Mouse (Mus musculus) forebrain, embryonic 11.5 days (tissue): Measurements from ENCODE around the gene P4ha2. TPM values are rescaled to one million over a fixed set of nuclear protein-coding genes. Genes with fewer than 3 reads are reported as not detected.

Experiments
- ATAC-seq: fragments of 200-750 bp; cut with Nextera tagmentation; replicated peaks from 2 replicates; pipeline ENCODE4 v1.8.0; 2017; ENCODE audit warnings: moderate TSS enrichment; ENCODE audit not compliant: low FRiP score
- DNase-seq: peaks from one replicate; pipeline ENCODE4 v3.0.0-alpha.2; 2017; ENCODE audit warnings: low spot score
- H3K27ac ChIP-seq: fragments of 300-500 bp; sonication (generic); 2 replicates; pipeline ENCODE4 v1.5.1; 2014; ENCODE audit warnings: low read depth, low read length
- H3K27me3 ChIP-seq: fragments of 300-500 bp; sonication (generic); 2 replicates; pipeline ENCODE4 v1.6.1; 2014; ENCODE audit warnings: mild to moderate bottlenecking, low read length, mixed read lengths; ENCODE audit not compliant: control insufficient read depth, insufficient read depth
- H3K36me3 ChIP-seq: fragments of 300-500 bp; sonication (generic); 2 replicates; pipeline ENCODE4 v1.6.1; 2014; ENCODE audit warnings: mild to moderate bottlenecking, low read length, moderate library complexity, mixed read lengths; ENCODE audit not compliant: control insufficient read depth, insufficient read depth
- H3K4me1 ChIP-seq: fragments of 300-500 bp; sonication (generic); replicated peaks from 2 replicates; pipeline ENCODE4 v1.6.1; 2014; ENCODE audit warnings: low read length, mixed read lengths; ENCODE audit not compliant: control insufficient read depth, insufficient read depth
- H3K4me2 ChIP-seq: fragments of 300-500 bp; sonication (generic); 2 replicates; pipeline ENCODE4 v1.6.1; 2014; ENCODE audit warnings: low read depth, mild to moderate bottlenecking, low read length, moderate library complexity, mixed read lengths; ENCODE audit not compliant: severe bottlenecking
- H3K4me3 ChIP-seq: fragments of 300-500 bp; sonication (generic); 2 replicates; pipeline ENCODE4 v1.5.1; 2014; ENCODE audit warnings: low read depth, low read length
- H3K9ac ChIP-seq: fragments of 300-500 bp; sonication (generic); 2 replicates; pipeline ENCODE4 v1.6.1; 2014; ENCODE audit warnings: low read length
- H3K9me3 ChIP-seq: fragments of 300-500 bp; sonication (generic); 2 replicates; pipeline ENCODE4 v1.6.1; 2016; ENCODE audit warnings: low read length, mixed read lengths; ENCODE audit not compliant: control insufficient read depth
- WGBS: fragments of 180-500 bp; shearing (Covaris S2); extraction: QIAGEN DNeasy Blood & Tissue Kit; methylation state at CpG from one replicate; pipeline ENCODE4 v1.1.7; 2014; 5-methylcytosine and 5-hydroxymethylcytosine counted together
- polyA plus RNA-seq: library from polyadenylated mRNA; unstranded; fragments of >200 nt; fragmentation: Nextera tagmentation; extraction: Ambion mirVana; gene quantifications from 2 replicates; pipeline ENCODE4 v1.2.1, GENCODE M21; 2014

P4ha2 gene
- polyA plus RNA-seq, 1 experiment from 2014 or later, result 16.4 TPM

DNA sequence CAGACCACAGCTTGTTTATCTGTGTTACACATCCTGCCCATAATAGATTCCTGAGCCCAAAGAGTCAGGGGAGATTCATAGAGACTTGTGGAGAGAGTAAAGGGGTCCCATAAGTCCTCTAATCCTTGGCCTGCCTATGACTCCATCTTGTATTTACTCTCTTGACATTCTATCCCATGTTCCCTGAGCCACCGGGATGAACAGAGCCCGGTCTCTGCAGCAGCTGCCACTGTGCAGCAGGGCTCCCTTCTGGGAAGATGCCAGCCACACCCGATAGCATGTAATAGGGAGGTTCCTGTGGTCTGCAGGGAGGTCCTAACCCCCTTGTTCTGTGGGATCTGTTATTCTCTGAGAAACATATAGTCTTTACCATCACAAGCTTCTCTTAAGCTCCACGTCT is 16.5 kb downstream of the P4ha2 start:
- H3K4me2 ChIP-seq, result no peak overlapping the region
- 93% methylated on average over 4 of the region's 4 CpGs for WGBS
- H3K4me1 ChIP-seq, result peaks cover 5% of the 10 kb centered on the region
- H3K9ac ChIP-seq, result no peak overlapping the region
- H3K9me3 ChIP-seq, result no peaks in the 10 kb centered on the region
- H3K4me3 ChIP-seq, result no peak overlapping the region
- H3K36me3 ChIP-seq, result no peaks in the 10 kb centered on the region
- ATAC-seq (no peak), DNase-seq (no peak)
- H3K27me3 ChIP-seq, result no peaks in the 10 kb centered on the region
- no peak overlapping the region for H3K27ac ChIP-seq

GRCm38 (mm10) chr11:54117096-54117495 is 17.2 kb downstream of the P4ha2 start:
- Histone ChIP-seq H3K4me2 (no peak overlapping the region), H3K9ac (no peak overlapping the region), H3K9me3 (no peaks in the 10 kb centered on the region), H3K4me1 (peaks cover 5% of the 10 kb centered on the region), H3K36me3 (no peaks in the 10 kb centered on the region), H3K27ac (no peak overlapping the region), H3K4me3 (no peak overlapping the region), H3K27me3 (no peaks in the 10 kb centered on the region)
- DNase-seq (no peak), ATAC-seq (no peak)
- WGBS, result 90% methylated on average over 10 of the region's 10 CpGs

DNA sequence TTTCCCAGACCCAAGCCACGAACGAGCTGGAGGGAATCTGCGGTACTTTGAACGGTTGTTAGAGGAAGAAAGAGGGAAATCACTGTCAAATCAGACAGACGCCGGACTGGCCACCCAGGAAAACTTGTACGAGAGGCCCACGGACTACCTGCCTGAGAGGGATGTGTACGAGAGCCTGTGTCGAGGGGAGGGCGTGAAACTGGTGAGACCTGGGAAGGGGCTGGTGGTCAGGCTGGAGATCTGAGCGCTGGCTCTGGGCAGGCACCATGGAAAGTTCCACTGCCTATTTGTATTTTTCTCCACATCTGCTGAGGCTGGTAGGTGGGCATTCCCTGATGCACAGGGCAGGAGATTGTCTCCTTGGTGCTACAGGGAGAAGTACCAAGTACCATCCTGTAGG is 19.2 kb downstream of the P4ha2 start:
- Histone ChIP-seq H3K4me3 (no peak overlapping the region), H3K27me3 (no peaks in the 10 kb centered on the region), H3K4me1 (no peaks in the 10 kb centered on the region), H3K27ac (no peak overlapping the region), H3K9ac (no peak overlapping the region), H3K9me3 (no peaks in the 10 kb centered on the region), H3K36me3 (no peaks in the 10 kb centered on the region), H3K4me2 (no peak overlapping the region)
- peak; percentile 25 for DNase-seq
- no peak for ATAC-seq
- 90% methylated on average over 12 of the region's 12 CpGs for WGBS

GRCm38 (mm10) chr11:54119740-54120360 is 20.0 kb downstream of the P4ha2 start:
- 93% methylated on average over 13 of the region's 13 CpGs for WGBS

GRCm38 (mm10) chr11:54122416-54123264 is 22.7 kb downstream of the P4ha2 start:
- Histone ChIP-seq H3K36me3 (no peaks in the 10 kb centered on the region), H3K27me3 (no peaks in the 10 kb centered on the region), H3K4me2 (no peak overlapping the region), H3K9ac (no peak overlapping the region), H3K4me3 (no peak overlapping the region), H3K27ac (no peak overlapping the region), H3K9me3 (no peaks in the 10 kb centered on the region), H3K4me1 (no peaks in the 10 kb centered on the region)
- no peak for DNase-seq
- WGBS, result 84% methylated on average over 14 of the region's 14 CpGs
- ATAC-seq, result no peak

More at GRCm38 (mm10) chr11:54119740-54120360, 20.0 kb downstream of the P4ha2 start:
- Histone ChIP-seq H3K27me3 (no peaks in the 10 kb centered on the region), H3K4me1 (no peaks in the 10 kb centered on the region), H3K27ac (no peak overlapping the region), H3K9me3 (no peaks in the 10 kb centered on the region), H3K36me3 (no peaks in the 10 kb centered on the region), H3K4me3 (no peak overlapping the region), H3K9ac (no peak overlapping the region), H3K4me2 (no peak overlapping the region)
- DNase-seq (peak; percentile 31), ATAC-seq (no peak)

GRCm38 (mm10) chr11:54125982-54126648 is 26.2 kb downstream of the P4ha2 start:
- no peak for ATAC-seq
- WGBS, result 91% methylated on average over 18 of the region's 18 CpGs

DNA sequence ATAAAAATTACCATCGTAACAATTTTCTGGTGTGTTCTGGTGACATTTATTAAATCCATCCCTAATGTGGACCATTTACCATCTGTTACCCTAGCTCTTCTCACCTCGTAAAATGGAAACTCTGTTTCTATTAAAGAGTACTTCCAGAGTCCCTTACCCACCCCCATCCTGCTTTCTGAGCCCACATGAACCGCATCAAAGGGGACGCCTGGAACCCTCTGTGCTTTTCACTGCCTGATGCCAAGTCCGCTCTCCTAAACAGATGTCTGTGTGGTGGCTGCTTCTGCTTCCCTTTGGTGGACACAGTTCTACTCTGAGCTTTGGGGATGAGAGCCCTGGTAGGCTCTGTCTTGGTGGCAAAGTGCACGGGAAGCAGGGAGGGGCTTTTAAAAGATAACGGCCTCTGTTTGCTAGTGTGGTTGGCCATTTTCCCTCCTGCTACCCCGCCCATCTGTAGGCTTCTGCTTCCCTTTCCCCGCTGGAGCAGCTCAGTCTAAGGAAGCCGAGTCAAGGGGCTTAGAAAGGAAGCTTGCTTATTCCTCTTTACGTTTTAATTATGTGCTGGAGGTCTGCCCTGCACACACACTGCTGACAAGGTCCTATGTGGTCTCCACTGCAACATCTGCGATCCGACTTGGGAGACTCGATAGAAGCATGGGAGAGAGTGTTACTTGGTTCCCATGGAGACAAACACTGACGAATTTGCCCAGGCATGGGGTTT is 26.9 kb downstream of the P4ha2 start:
- H3K4me2 ChIP-seq, result no peak overlapping the region
- H3K9me3 ChIP-seq, result no peaks in the 10 kb centered on the region
- 63% methylated on average over 15 of the region's 15 CpGs for WGBS
- no peaks in the 10 kb centered on the region for H3K36me3 ChIP-seq
- no peaks in the 10 kb centered on the region for H3K4me1 ChIP-seq
- H3K4me3 ChIP-seq, result no peak overlapping the region
- H3K27me3 ChIP-seq, result no peaks in the 10 kb centered on the region
- DNase-seq, result no peak
- no peak for ATAC-seq
- no peak overlapping the region for H3K27ac ChIP-seq
- H3K9ac ChIP-seq, result no peak overlapping the region

More at GRCm38 (mm10) chr11:54125982-54126648, 26.2 kb downstream of the P4ha2 start:
- H3K9ac ChIP-seq, result no peak overlapping the region
- H3K27ac ChIP-seq, result no peak overlapping the region
- H3K27me3 ChIP-seq, result no peaks in the 10 kb centered on the region
- H3K9me3 ChIP-seq, result no peaks in the 10 kb centered on the region
- no peaks in the 10 kb centered on the region for H3K36me3 ChIP-seq
- no peak overlapping the region for H3K4me3 ChIP-seq
- no peak for DNase-seq
- H3K4me2 ChIP-seq, result no peak overlapping the region
- H3K4me1 ChIP-seq, result no peaks in the 10 kb centered on the region

- Histone ChIP-seq H3K4me1 (no peaks in the 10 kb centered on the region), H3K36me3 (no peaks in the 10 kb centered on the region), H3K4me2 (no peak overlapping the region), H3K9me3 (no peaks in the 10 kb centered on the region), H3K27me3 (no peaks in the 10 kb centered on the region), H3K9ac (no peak overlapping the region), H3K27ac (no peak overlapping the region), H3K4me3 (no peak overlapping the region)
- ATAC-seq (no peak), DNase-seq (no peak)
- 86% methylated on average over 2 of the region's 2 CpGs for WGBS
These were observed 27.5 kb downstream of the P4ha2 start for GRCm38 (mm10) chr11:54127397-54127796.
